Mouse (Mus musculus): ENCODE results near the gene Sorcs2.
"Not testable (repeated sequence)": the region's sequence is repeated elsewhere in the genome, so short reads cannot be mapped to it uniquely, and the experiment has no call there.

Sorcs2 gene

DNA sequence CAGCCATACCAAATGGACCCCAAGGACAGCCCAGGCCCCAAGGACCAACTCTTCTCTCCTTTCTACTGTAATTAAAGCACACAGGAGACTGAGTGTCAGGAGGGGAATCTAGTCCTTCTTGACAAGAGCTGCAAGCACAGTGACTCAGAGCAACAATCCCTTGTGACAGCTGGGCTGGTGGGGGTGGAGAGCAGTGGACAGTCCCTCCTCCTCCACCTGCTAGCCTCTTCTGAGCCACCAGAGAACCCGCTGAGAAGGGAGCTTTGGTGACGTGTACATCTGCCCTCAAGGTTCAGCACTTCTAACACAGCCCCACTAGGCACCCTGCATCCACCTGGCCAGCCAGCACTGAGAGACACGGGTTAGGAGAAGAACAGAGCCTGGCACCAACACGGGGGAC, 96.8 kb downstream of the Sorcs2 start:
- DNase-seq (ENCODE audit: low read depth), result no peak

- no peak for DNase-seq (ENCODE audit: low read depth)
These were observed 99.9 kb downstream of the Sorcs2 start for GRCm38 (mm10) chr5:36298049-36298448.

- no peak for DNase-seq (ENCODE audit: low read depth)
These were observed 100.7 kb downstream of the Sorcs2 start for GRCm38 (mm10) chr5:36297246-36297645.

DNA sequence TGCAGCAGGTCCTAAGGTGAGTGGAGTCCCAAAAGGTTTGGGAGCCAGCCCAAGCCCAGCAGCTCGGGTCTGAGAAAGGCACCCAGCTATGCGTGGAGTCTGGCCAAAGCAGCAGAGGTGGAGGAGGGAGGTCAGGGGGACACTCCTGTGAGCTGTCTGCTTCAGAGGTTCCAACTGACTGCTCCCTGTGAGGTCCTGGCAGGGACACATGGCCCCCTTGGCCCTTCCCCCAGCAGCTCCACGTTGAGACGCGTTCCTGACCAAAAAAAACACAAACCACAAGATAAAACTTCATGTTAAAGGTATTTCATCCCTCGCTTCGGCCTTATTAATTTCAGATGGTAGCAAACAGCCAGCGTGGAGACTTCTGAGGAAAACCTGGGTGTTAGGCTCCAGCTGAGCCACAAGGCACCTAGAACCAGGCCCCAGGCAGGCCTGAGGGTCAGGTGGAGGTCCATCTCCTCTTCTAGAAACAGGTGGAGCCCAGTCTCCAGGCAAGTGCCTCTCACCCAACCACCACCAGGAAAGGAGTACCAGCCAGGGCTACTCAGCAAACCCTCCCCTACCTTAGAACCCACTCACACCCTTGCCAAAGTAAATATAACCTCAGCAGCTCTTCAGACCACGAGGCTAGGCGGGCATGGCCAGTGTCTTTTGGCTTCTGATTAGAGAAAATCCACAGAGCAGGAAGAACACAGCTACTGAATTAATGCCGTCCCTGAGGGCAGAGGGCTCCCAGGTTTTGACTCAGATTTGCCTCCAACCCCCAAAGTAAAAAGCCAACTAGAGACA, 104.6 kb downstream of the Sorcs2 start:
- peak; percentile 69 for DNase-seq (ENCODE audit: low read depth)

GRCm38 (mm10) chr5:36292321-36292720, 105.6 kb downstream of the Sorcs2 start:
- DNase-seq (ENCODE audit: low read depth), result peak; percentile 6

DNA sequence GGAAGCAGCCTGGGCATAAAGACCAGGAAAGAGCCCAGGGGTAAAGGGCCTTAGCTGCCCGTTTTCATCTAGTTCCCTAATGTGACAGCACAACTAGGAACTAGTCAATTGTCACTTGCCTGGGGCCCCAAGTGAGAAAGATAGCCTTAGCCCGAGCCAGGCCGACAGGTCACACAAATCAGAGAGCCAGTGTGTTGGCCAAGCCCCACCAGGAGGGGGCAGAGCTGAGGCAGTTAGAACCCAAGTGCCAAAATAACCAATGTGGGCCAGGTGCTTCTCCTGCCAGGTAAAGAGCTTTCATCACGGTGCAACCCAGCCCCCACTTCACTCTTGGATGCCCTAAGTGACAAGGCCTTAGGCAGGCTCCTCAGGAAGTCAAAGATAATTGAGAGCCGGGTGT, 106.7 kb downstream of the Sorcs2 start:
- DNase-seq (ENCODE audit: low read depth), result peak; percentile 24

GRCm38 (mm10) chr5:36285405-36285804, 112.5 kb downstream of the Sorcs2 start:
- no peak for DNase-seq (ENCODE audit: low read depth)

GRCm38 (mm10) chr5:36279896-36280295, 118.0 kb downstream of the Sorcs2 start:
- no peak for DNase-seq (ENCODE audit: low read depth)

DNA sequence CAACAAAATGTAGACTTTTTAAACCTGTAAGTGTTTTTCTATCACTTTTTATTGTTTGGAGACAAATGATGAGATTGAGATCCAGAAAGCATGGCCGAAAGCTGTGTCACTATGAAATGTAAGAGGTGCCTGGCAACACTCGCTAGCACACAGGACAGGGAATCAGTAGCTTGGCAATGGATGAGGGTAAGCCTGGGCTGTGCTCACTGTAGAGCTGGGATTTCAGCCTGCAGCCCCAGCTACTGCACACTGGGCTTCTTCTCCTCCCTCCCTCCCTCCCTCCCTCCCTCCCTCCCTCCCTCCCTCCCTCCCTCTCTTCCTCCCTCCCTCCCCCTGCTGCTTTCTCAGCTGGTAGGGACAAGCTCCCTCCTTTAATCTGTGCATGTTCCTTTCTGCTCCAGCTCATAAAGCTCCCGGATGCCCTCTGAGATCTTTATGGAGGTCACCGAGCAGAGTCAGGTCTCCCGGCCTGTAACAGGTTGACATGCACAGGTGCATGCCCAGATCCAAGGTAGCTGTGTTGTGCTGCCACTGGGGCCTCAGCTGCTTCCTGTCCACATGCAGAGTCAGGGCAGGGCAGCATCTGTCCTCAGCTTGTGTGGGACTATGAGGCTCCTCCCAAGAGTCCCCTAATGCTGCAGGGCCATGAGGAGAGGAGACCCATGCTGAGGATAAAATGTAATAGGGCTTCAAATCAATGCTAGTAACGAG, 123.1 kb downstream of the Sorcs2 start:
- DNase-seq (ENCODE audit: low read depth), result no peak

GRCm38 (mm10) chr5:36267194-36267769, 130.7 kb downstream of the Sorcs2 start:
- no peak for DNase-seq (ENCODE audit: low read depth)

GRCm38 (mm10) chr5:36260862-36261261, 137.1 kb downstream of the Sorcs2 start:
- no peak for DNase-seq (ENCODE audit: low read depth)

- DNase-seq (ENCODE audit: low read depth), result no peak
These were observed 138.2 kb downstream of the Sorcs2 start for GRCm38 (mm10) chr5:36259691-36260124.

GRCm38 (mm10) chr5:36258387-36259181, 139.4 kb downstream of the Sorcs2 start:
- DNase-seq (ENCODE audit: low read depth), result no peak

DNA sequence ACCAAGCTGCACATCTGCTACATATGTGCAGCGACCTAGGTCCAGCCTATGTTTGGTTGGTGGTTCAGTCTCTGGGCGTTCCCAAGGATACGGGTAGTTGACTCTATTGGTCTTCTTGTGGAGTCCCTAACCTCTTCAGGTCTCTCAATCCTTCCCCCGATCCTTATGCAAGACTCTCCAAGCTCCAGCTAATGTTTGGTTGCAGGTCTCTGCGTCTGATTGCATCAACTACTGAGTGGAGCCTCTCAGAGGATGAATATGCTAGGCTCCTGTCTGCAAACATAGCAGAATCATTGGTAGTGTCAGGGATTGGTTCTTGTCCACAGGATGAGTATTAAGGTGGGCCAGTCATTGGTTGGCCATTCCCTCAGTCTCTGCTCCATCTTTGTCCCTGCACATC, 140.9 kb downstream of the Sorcs2 start:
- no peak for DNase-seq (ENCODE audit: low read depth)

DNA sequence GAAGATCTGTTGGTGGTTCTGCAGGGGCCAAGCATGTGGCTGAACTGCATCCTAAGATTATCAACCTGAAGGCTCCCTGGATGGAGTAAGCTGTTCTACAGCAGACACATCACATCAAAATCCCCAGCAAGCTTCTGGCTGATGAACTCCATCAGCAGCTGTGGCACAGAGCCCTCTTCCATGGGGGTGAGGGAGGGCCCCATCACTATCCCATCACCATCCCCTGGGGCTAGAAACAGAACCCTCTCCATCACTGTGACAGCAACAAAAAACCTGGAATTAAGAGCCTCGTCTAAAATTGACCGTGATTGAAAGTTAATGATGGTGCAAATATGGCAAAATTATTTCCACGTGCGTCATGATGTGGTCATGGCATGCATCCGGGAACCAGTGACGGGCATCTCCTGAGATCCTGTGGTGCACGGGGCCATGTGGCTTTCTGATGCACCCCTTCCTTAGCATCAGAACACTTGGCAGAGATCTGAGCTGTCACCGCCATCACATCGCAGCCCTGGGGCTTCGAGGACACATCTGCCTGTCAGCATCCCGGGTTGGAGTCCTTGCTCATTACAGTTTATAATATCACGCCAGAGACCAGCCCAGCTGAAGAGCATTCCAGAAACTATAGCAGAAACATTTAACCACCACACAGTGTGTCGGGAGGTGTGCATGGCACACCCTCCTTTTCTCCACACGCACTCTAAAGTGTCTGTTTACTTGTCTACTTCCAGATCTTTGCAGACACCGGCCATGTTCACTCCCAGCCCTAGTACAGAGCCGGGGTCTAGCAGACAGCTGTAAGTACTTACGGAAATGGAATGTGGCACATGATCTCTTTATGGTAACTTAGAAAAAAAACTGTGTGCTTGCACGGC, 143.1 kb downstream of the Sorcs2 start:
- DNase-seq (ENCODE audit: low read depth), result no peak

DNA sequence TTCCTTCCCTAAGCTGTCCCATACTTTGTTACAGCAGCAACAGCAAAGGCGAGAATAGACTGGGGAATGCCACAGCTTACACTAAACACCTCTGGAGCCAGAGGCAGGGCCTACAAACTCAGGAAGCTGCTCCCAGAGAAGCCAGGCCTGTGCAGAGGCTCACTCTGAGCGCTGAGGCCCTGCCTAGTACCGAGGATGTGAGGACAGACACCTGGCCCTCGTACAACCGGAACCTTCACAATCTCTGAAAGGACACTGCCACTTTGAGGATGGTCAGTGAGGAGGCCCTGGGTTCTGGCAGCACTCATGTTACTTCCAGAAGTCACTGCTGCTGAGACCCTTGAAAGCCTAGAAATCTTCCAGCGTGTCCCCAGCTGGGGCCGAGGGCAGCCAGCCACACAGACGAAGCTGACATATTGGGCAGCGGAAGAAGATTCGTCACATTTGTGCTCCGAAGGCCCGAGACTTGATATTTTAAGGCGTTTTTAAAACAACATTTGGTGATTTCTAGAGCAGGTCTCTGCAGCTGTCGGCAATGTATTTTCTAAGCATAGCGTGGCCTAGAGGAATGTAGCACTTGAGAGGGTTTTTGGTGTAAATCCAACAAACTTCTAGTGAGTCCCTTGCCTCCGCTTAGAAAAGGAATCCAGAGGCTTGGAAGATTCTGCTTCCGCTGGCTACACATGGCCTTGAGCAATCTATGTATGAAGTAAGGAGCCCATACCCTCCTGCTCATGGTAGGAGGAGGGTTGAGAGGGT, 145.0 kb downstream of the Sorcs2 start:
- DNase-seq (ENCODE audit: low read depth), result no peak

- no peak for DNase-seq (ENCODE audit: low read depth)
These were observed 149.9 kb downstream of the Sorcs2 start for GRCm38 (mm10) chr5:36248022-36248421.

DNA sequence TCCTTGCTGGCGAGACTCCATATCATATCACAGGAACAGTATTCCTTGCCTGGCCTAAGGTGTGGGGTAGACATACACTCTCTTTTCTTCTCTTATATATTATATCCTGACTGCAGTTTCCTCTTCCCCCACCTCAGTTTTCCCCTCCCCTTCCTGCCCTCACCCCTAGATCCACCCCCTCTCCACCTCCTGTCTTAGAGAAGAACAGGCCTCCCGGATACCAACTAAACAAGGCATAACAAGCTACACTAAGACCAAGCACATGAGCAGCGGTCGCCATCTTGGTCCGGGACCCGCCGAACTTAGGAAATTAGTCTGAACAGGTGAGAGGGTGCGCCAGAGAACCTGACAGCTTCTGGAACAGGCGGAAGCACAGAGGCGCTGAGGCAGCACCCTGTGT, 160.4 kb downstream of the Sorcs2 start:
- not testable (repeated sequence) for DNase-seq (ENCODE audit: low read depth)

GRCm38 (mm10) chr5:36230301-36230780, 167.6 kb downstream of the Sorcs2 start:
- DNase-seq (ENCODE audit: low read depth), result no peak
